Mouse (Mus musculus) intestine, embryonic 14.5 days (tissue): ENCODE measurements at regions not wholly inside any gene's neighbourhood (a gene's known extent, or its start where the extent isn't known, plus 50 kb on each side); places are given as distances from the start of the nearest gene placed in this dataset.

Source experiments
- ATAC-seq: fragments of 200-750 bp; cut with Nextera tagmentation; replicated peaks from 2 replicates; pipeline ENCODE4 v1.8.0; 2017; ENCODE audit warnings: low read depth, moderate number of reproducible peaks, moderate TSS enrichment, moderate library complexity; ENCODE audit not compliant: low FRiP score, low TSS enrichment
- DNase-seq: peaks from one replicate; pipeline ENCODE4 v3.0.0-alpha.2; 2018; ENCODE audit warnings: low spot score
- H3K27ac ChIP-seq: fragments of 300-500 bp; sonication (generic); 2 replicates; pipeline ENCODE4 v1.5.1; 2014; ENCODE audit warnings: low read depth, mild to moderate bottlenecking, control low read depth
- H3K27me3 ChIP-seq: fragments of 300-500 bp; sonication (generic); replicated peaks from 2 replicates; pipeline ENCODE4 v1.6.1; 2014; ENCODE audit warnings: low read length, control low read depth; ENCODE audit not compliant: control insufficient read depth, insufficient read depth
- H3K36me3 ChIP-seq: fragments of 300-500 bp; sonication (generic); 2 replicates; pipeline ENCODE4 v1.6.1; 2014; ENCODE audit warnings: low read length, control low read depth; ENCODE audit not compliant: control insufficient read depth, insufficient read depth
- H3K4me1 ChIP-seq: fragments of 300-500 bp; sonication (generic); replicated peaks from 2 replicates; pipeline ENCODE4 v1.6.1; 2014; ENCODE audit warnings: low read length, control low read depth, mixed read lengths; ENCODE audit not compliant: control insufficient read depth, insufficient read depth
- H3K4me2 ChIP-seq: fragments of 300-500 bp; sonication (generic); 2 replicates; pipeline ENCODE4 v1.6.1; 2014; ENCODE audit warnings: low read length
- H3K4me3 ChIP-seq: fragments of 300-500 bp; sonication (generic); 2 replicates; pipeline ENCODE4 v1.5.1; 2014; ENCODE audit warnings: low read depth, low read length, control low read depth, mixed read lengths
- H3K9ac ChIP-seq: fragments of 300-500 bp; sonication (generic); 2 replicates; pipeline ENCODE4 v1.6.1; 2014; ENCODE audit warnings: mild to moderate bottlenecking, low read length
- H3K9me3 ChIP-seq: fragments of 300-500 bp; sonication (generic); 2 replicates; pipeline ENCODE4 v1.6.1; 2016; ENCODE audit warnings: low read length, control low read depth; ENCODE audit not compliant: control insufficient read depth
- WGBS: fragments of 180-500 bp; shearing (Covaris S2); extraction: QIAGEN DNeasy Blood & Tissue Kit; methylation state at CpG from one replicate; pipeline ENCODE4 v1.1.7; 2014; 5-methylcytosine and 5-hydroxymethylcytosine counted together

DNA sequence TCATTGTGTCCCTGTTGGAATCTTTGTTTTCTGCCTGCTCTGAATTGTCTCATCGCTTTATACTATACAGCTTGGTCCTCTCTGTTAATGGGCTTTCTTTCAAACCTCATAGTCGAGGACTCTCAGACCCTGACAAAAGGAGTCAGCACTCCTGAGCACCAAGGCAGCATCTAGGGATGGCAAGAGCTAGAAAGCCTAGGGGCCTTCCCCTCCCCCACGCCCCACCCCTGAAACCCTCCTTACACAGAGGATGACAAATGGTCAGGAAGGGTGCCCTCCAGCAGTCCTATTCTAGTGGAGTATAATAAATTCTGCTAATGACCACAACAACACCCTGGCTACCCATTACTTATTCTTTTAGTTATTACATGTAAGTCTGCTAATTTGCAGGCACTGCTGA is 74.4 kb downstream of the Tbx19 start:
- Histone ChIP-seq H3K4me2 (no peak overlapping the region), H3K27me3 (no peaks in the 10 kb centered on the region), H3K4me1 (no peaks in the 10 kb centered on the region), H3K9me3 (no peaks in the 10 kb centered on the region), H3K4me3 (no peak overlapping the region), H3K36me3 (no peaks in the 10 kb centered on the region), H3K27ac (no peak overlapping the region), H3K9ac (no peak overlapping the region)
- ATAC-seq (no peak), DNase-seq (no peak)
- 68% methylated on average over 3 of the region's 3 CpGs for WGBS

DNA sequence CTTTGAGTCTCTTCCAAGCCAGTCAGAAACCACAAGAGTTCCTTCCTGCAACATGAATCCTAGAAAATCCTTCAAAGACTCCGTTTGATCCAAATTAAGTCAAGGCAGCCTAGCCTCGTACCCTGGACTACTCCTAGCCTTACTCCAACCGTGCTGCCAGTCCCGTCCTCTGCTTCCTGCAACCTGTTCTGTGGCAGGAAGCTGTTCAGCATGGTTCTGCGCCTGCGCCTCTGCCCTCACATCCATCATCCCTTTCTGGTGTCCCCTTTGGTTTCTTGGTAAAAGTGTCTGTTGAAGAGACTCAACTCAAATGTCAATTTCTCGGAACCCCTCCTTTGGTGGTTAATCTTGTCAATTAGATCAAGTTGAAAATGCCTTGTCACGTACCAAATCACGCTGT is 75.8 kb downstream of the Tbx19 start:
- H3K4me1 ChIP-seq: no peaks in the 10 kb centered on the region
- H3K27me3 ChIP-seq: no peaks in the 10 kb centered on the region
- 87% methylated on average over 9 of the region's 9 CpGs for WGBS
- no peaks in the 10 kb centered on the region for H3K9me3 ChIP-seq
- DNase-seq (no peak), ATAC-seq (no peak)
- H3K36me3 ChIP-seq: no peaks in the 10 kb centered on the region
- no peak overlapping the region for H3K4me2 ChIP-seq
- H3K27ac ChIP-seq: no peak overlapping the region
- H3K9ac ChIP-seq: no peak overlapping the region
- no peak overlapping the region for H3K4me3 ChIP-seq

DNA sequence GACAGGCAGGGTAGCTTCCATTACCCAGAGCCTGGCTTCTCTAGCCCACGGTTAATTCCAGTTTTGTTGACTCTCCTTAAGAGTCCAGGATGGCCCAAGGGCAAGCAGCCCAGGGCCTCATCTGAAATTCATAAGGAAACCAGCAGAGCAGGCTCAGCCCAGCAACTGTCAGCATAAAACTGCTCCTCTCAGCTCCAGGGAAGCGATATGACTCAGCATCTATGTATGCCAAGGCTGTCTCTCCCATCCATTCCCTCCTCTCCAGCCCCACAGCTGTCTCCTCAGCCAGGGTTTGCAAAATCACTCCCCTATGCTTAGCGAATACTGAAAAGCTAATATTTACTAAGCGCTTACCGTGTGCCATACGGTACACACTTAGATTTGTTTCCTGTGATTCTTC is 76.4 kb downstream of the Tbx19 start:
- Histone ChIP-seq H3K9ac (no peak overlapping the region), H3K4me3 (no peak overlapping the region), H3K27ac (no peak overlapping the region), H3K36me3 (no peaks in the 10 kb centered on the region), H3K27me3 (no peaks in the 10 kb centered on the region), H3K4me1 (no peaks in the 10 kb centered on the region), H3K4me2 (no peak overlapping the region), H3K9me3 (no peaks in the 10 kb centered on the region)
- ATAC-seq (no peak), DNase-seq (no peak)
- 67% methylated on average over 6 of the region's 6 CpGs for WGBS

DNA sequence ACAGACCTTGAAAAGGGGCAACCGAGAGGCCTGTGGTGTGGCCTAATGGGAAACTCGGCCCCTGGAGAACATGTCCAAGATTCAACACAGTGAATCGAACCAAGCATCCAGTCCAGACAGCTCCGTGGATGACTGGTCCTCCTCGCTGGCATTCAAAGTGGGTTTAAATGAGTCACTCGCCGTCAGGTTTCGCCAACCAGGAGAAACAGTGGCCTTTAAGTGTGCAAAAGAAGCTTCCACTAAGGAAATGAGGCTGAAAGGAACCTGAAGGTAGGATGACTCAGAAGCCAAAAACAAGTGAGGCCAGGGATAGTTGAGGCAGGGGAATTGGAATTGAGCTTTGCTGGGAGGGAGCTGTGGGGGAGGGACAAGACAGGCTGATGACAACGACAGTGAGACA is 80.2 kb downstream of the Tbx19 start:
- H3K4me2 ChIP-seq: no peak overlapping the region
- no peak overlapping the region for H3K27ac ChIP-seq
- H3K36me3 ChIP-seq: no peaks in the 10 kb centered on the region
- no peak overlapping the region for H3K4me3 ChIP-seq
- DNase-seq: no peak
- H3K9me3 ChIP-seq: no peaks in the 10 kb centered on the region
- no peaks in the 10 kb centered on the region for H3K27me3 ChIP-seq
- WGBS: 90% methylated on average over 9 of the region's 9 CpGs
- ATAC-seq: no peak
- no peaks in the 10 kb centered on the region for H3K4me1 ChIP-seq
- H3K9ac ChIP-seq: no peak overlapping the region

GRCm38 (mm10) chr1:165077313-165077712 is 83.3 kb downstream of the Tbx19 start:
- no peak overlapping the region for H3K27ac ChIP-seq
- no peaks in the 10 kb centered on the region for H3K27me3 ChIP-seq
- H3K9me3 ChIP-seq: no peaks in the 10 kb centered on the region
- H3K36me3 ChIP-seq: no peaks in the 10 kb centered on the region
- WGBS: 76% methylated on average over 4 of the region's 4 CpGs
- no peaks in the 10 kb centered on the region for H3K4me1 ChIP-seq
- H3K4me3 ChIP-seq: no peak overlapping the region
- no peak for DNase-seq
- ATAC-seq: no peak
- no peak overlapping the region for H3K4me2 ChIP-seq
- no peak overlapping the region for H3K9ac ChIP-seq

- 58% methylated on average over 5 of the region's 5 CpGs for WGBS
- DNase-seq (no peak), ATAC-seq (0 out of 2 replicates have a peak, but pooled peaks have one; percentile 23)
- Histone ChIP-seq H3K36me3 (no peaks in the 10 kb centered on the region), H3K4me1 (no peaks in the 10 kb centered on the region), H3K9ac (no peak overlapping the region), H3K27me3 (no peaks in the 10 kb centered on the region), H3K4me2 (no peak overlapping the region), H3K27ac (no peak overlapping the region; the same call in 1 of the 2 replicates), H3K9me3 (no peaks in the 10 kb centered on the region), H3K4me3 (no peak overlapping the region)
These were observed 85.1 kb downstream of the Tbx19 start for GRCm38 (mm10) chr1:165075301-165076082.

DNA sequence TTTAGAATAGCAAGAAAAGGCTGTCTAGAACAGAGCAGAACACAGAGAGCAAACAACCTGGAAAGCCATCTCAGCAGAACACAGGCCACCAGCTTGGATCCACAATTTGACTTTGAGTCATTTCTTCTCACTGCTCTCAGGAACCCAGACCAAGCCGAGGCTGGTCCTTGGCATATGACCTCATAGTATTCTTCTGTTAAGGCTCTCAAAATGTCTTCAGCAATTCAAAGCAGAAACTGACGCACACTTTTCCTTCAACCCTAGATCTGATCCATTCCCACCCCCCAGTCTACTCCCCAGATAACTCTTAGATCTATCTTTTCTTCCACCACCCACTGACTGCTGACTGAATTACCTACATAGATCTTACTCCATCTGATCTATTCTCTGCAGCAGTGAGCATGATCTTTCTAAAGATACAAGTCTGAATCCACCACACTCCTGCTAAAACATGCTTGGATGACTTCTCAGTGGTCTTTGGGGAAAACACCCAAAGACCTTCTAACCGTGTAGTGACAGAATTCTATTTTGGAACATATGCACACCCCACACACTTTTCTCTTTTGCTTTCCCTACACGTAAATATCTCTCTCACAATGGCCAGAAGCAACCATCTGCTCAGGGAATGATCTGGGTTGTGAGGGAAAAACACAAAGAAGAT is 88.6 kb downstream of the Tbx19 start:
- no peaks in the 10 kb centered on the region for H3K4me1 ChIP-seq
- H3K4me3 ChIP-seq: no peak overlapping the region
- H3K9me3 ChIP-seq: no peaks in the 10 kb centered on the region
- WGBS: 87% methylated on average over 4 of the region's 4 CpGs
- ATAC-seq: no peak
- no peak overlapping the region for H3K4me2 ChIP-seq
- no peaks in the 10 kb centered on the region for H3K27me3 ChIP-seq
- DNase-seq: no peak
- H3K27ac ChIP-seq: no peak overlapping the region
- H3K36me3 ChIP-seq: no peaks in the 10 kb centered on the region
- H3K9ac ChIP-seq: no peak overlapping the region

GRCm38 (mm10) chr1:165064981-165065380 is 95.6 kb downstream of the Tbx19 start:
- H3K4me2 ChIP-seq: no peak overlapping the region
- H3K36me3 ChIP-seq: no peaks in the 10 kb centered on the region
- H3K27me3 ChIP-seq: no peaks in the 10 kb centered on the region
- H3K4me3 ChIP-seq: no peak overlapping the region
- no peaks in the 10 kb centered on the region for H3K4me1 ChIP-seq
- H3K9me3 ChIP-seq: no peaks in the 10 kb centered on the region
- H3K9ac ChIP-seq: no peak overlapping the region
- H3K27ac ChIP-seq: no peak overlapping the region
- 96% methylated on average over 5 of the region's 5 CpGs for WGBS
- DNase-seq: no peak
- no peak for ATAC-seq
